Mouse (Mus musculus): ENCODE data around the gene Cd207.

GRCm38 (mm10) chr6:83722526-83722925 is 44.9 kb upstream of the Cd207 start:
- TF ChIP-seq POLR2A (IDR thresholded peaks at IDR 0.05; ENCODE audit: borderline replicate concordance, extremely low read depth, insufficient read depth, insufficient read length, poor library complexity, severe bottlenecking), result no peak
- no peak for TF ChIP-seq CTCF (IDR thresholded peaks at IDR 0.05; ENCODE audit: borderline replicate concordance, extremely low read depth, insufficient read depth, insufficient read length)

Measured in brain, embryonic 14.5 days (tissue).